Mouse (Mus musculus) brain, embryonic 14.5 days (tissue): ENCODE measurements around the gene Nek6. TPM values are rescaled to one million over a fixed set of nuclear protein-coding genes. Genes with fewer than 3 reads are reported as not detected.

Source experiments
- DNase-seq: peaks from one replicate; pipeline ENCODE4 v3.0.0-alpha.2; 2011; ENCODE audit warnings: low read depth
- CTCF ChIP-seq: fragments of 200-500 bp; IDR thresholded peaks from 2 replicates; pipeline ENCODE4 v1.5.1; 2012; ENCODE audit warnings: inconsistent platforms, mild to moderate bottlenecking, moderate library complexity, borderline replicate concordance; ENCODE audit not compliant: insufficient read depth, insufficient read length; ENCODE audit errors: extremely low read depth
- POLR2A ChIP-seq: fragments of 200-500 bp; IDR thresholded peaks from 2 replicates; pipeline ENCODE4 v1.6.1; 2012; ENCODE audit warnings: mild to moderate bottlenecking, inconsistent platforms, borderline replicate concordance; ENCODE audit not compliant: poor library complexity, insufficient read depth, insufficient read length, severe bottlenecking; ENCODE audit errors: extremely low read depth
- polyA plus RNA-seq: library from polyadenylated mRNA; depleted of rRNA; stranded (reverse); fragments of >200 nt; gene quantifications from 2 replicates; pipeline ENCODE4 v1.2.3, GENCODE M21; 2012

The Nek6 gene
- polyA plus RNA-seq, 1 experiment = 41.8 TPM

DNA sequence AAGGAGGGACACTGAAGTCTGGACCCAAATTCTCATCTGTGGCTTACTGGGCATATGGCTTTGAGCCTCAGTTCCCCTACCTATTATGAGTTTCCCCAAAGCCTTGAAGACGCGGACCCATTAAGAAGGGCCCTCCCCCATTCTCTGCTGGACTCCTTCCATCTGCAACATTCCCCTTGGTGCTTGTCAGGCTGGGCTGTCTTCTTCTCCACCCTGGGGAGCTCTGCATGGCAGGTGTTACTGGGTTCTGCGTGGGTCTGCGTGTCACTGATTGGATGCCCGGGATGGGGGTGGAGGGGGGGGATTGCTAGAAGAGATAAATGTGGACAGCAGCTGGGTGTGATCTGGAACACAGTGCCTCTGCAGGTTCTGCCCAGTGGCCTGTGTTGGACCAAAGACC lies 35.3 kb downstream of the Nek6 start:
- TF ChIP-seq CTCF (no peak), POLR2A (no peak)
- no peak for DNase-seq

DNA sequence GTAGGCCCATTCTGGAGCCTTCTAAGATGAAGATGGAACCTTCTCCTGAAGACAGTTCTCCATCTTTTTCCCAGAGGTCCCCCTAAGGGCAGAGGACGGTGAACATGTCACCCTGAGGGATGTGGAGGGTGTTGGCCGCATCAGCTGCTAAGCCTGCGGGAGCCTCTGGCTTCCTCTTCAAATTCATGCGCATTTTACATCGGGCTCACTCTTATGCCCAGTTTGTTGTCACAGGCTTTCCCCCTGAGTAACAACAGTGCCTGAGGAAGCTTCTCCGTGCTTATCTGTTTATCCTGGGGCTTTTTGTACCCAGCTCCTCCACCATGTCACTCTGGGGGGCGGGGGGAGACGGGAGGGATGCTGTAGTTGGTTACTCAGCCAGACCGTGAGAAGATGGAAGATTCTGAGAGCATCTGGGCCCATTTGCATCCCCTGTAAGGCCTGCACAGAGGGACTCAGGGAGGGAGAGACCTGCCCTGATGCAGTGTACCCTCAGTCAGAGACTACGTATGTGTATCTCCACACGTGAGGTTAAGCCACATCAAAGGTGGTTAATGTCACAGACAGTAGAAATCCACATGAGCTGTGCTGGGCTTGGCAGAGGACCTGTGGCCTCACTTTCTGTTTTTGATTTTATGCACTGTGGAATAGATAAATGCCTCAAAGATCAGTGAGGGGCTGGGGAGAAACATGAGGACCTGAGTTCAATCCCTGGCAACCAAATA lies 36.5 kb downstream of the Nek6 start:
- no peak for TF ChIP-seq CTCF
- no peak for TF ChIP-seq POLR2A
- peak; percentile 43 for DNase-seq

DNA sequence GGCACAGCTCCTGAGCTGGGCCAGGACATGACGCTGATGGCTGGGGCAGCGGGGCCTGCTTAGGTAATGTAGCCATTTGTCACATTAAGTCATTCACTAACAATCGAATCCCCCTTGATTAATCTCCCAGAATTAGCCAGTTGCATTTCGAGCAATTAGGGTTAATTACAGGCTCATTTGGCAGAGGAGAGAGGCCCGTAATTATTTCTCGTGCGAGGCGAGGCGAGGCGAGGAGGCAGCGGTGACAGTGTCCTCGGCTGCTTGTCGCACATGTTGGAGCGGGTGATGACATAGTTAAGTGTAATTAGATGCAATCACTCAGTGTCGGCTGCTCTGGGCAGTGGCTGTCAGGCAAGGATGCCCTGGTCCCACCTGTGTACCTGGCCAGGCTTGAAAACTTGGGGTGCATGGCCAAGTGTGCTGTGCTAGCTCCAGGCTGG lies 40.6 kb downstream of the Nek6 start:
- TF ChIP-seq POLR2A = no peak
- TF ChIP-seq CTCF = no peak
- peak; percentile 92 for DNase-seq

DNA sequence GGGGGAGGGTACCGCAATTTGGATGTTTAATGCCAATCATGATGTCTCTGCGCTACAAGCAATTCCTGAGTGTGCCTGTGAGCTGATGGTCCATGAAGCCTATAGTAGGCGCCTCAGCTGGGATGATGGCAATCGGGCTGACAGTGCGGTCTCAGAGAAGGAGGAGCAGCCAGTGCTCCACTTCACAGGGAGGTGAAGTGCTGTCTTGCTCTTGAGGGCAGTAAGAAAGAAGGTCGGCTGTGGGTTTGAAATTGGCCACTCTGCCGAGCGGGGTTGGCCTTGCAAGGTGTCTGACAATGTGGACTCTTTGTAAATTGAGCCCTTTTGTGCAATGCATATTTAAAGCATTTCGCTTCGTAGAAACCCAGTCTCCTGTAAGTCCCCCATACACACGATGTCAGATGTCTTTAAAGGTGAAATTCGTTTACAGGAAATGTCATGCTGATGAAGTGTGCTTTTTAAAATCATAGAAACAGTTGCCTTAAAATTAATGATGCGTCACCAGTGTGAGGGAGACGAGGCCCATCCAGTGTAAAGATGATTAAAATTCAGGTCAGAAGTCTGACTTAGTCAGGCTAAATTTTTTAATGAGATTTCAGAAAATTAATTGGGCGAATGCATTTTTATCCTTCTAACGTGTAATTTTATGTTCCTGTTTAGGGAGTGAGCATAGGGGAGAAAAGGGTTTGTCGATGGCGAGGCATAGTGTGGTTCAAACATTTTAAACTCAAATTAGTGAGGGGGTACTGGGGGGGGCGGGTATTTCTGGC lies 43.0 kb downstream of the Nek6 start:
- TF ChIP-seq CTCF (no peak), POLR2A (no peak)
- DNase-seq = peak; percentile 52

DNA sequence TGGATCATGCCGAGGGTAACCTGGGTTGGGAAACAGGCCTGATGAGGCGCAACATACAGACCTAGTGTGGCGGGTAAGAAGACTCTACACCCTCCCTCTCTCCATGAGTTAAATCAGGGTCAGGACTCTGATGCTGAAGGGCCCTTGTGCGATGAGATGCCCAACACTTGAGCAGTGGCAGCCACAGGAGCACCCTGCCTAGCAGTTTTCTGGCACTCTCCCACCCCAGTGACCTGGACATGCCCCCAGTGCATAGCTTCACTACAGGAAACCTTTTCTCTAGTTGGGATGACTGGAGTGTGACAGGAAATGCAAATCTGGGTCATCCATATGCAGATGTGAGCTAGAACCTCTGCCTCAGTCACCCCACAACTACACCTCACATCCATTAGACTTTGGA lies 44.2 kb downstream of the Nek6 start:
- TF ChIP-seq POLR2A (no peak), CTCF (no peak)
- DNase-seq = no peak

DNA sequence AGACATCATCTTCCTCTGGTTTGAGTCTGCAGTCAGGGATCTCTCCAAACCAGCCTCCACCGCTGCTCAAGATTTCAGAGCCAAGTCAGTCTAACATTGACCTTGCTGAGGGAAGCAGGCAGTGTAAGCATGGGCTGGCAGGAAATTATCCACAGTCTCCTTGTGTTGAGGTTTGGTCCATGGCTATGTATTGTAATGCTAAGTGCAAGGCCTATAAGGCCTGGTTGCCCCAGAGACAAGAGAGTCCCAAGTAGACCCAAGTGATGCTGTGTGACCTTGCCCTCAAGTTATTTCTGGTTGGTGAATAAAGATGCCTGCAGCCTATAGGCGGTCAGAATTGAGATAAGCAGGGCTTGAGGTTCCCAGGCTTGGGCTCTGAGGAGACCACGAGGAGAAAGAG lies 45.3 kb downstream of the Nek6 start:
- DNase-seq = no peak
- TF ChIP-seq POLR2A = no peak
- TF ChIP-seq CTCF = no peak

DNA sequence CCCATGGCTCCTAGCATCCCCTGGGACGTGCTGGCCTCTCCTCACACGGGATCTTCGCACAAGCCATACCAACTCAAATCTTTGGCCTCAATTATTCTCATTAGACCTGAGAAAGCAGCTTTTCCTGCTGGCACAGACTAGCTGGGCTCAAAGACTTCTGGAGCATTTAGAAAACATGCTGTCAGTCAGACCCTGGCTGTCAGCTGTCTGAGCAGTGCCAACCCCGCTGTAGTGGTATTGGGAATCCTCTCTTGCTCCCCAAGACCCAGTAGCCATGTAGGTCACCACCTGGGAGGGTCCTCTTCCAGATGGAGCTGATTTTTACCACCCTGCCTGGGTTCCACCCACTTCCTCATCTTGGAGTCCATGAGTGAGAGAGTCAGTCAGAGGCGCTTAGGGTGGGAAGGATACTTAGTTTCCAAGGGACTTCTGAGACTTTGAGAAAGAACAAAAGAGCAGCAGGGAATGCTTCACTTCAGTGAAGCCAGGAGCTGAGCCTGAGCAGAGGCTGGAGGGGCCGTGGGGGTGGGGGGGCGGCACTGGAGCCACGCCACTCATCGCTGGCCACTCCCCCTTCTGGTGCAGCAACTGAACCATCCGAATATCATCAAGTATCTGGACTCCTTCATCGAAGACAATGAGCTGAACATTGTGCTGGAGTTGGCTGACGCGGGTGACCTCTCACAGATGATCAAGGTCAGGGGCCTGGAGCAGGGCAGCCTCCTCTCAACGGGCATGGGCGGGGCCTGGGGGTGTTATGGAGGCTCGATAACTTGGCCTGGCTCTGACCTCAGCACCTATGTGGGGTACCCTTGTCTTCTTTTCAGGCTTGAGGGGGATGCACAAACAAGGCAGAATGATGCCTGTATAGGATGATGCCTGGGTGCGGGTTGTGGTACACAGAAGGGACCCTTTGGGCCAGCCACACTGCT lies 49.1 kb downstream of the Nek6 start:
- DNase-seq = peak; percentile 57
- TF ChIP-seq POLR2A (no peak), CTCF (no peak)

DNA sequence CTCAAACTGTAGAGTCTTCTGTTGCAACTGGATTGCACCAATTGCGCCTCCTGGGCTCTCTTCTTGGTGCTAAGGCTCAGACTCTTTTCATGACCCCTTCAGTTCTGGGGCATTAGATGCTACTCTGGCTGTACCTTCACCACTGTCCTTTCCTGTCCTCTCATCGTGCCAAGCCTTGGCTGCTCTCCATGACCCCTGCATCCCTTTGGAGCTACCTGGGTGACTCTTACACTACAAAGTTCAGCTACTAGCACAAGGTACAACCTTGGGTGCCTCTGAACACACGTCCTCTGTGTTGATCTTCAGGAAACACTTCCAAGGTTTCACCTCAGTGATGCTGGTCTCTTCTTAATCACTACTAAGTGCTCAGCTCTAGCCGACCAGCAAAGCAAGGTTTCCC lies 51.2 kb downstream of the Nek6 start:
- TF ChIP-seq POLR2A (no peak), CTCF (no peak)
- DNase-seq = no peak

DNA sequence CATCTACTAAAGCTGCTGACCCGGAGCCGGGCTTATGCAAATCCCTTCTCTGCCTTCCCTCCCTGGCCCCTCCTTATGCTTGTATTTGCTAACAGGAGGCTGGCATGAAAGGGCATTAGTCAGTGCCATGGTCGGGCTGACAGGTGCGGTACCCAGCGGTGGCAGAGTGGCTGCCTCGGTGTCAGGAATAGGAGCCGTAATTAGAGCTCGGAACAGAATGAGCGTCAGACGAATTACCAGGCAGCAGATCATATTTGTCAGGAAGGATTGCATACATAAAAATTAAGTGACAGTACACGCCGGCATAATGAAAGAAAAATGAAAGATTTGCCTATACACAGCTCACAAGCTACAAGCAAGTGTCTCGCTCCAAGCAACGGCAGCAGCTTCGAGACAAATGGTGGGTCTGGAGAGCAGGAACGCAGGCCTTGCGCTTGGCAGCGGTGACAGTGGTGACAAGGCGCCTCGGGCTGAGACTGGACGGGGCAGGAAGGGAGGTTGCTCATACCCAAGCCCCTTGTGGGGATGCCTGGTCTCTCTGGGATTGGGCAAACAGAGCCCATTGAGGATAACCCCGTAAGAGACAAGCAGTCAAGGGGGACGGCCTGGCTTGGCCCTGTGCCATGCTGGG lies 60.6 kb downstream of the Nek6 start:
- no peak for TF ChIP-seq POLR2A
- TF ChIP-seq CTCF = no peak

DNA sequence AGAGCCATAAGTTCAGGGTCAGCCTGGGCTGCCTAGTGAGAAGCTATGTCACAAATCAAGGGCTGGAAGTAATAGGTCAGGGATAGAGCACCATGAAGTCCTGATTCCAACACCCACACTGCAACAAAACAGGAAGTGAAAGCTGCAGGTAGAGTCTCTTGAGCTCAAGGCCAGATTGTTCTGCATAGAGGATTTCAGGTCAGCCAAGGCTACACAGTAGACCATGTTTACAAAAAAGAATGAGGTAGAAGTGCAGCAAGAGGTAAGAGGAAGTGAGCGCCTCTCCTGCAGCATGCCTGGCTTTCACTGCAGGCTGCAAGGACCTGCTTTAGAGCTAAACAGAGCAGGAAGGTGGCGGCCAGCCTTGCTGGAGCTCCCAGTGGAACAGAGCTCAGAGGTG lies 63.3 kb downstream of the Nek6 start:
- TF ChIP-seq POLR2A = no peak
- TF ChIP-seq CTCF = no peak
- no peak for DNase-seq

More for the DNA sequence above, 60.6 kb downstream of the Nek6 start:
- DNase-seq = peak; percentile 75

DNA sequence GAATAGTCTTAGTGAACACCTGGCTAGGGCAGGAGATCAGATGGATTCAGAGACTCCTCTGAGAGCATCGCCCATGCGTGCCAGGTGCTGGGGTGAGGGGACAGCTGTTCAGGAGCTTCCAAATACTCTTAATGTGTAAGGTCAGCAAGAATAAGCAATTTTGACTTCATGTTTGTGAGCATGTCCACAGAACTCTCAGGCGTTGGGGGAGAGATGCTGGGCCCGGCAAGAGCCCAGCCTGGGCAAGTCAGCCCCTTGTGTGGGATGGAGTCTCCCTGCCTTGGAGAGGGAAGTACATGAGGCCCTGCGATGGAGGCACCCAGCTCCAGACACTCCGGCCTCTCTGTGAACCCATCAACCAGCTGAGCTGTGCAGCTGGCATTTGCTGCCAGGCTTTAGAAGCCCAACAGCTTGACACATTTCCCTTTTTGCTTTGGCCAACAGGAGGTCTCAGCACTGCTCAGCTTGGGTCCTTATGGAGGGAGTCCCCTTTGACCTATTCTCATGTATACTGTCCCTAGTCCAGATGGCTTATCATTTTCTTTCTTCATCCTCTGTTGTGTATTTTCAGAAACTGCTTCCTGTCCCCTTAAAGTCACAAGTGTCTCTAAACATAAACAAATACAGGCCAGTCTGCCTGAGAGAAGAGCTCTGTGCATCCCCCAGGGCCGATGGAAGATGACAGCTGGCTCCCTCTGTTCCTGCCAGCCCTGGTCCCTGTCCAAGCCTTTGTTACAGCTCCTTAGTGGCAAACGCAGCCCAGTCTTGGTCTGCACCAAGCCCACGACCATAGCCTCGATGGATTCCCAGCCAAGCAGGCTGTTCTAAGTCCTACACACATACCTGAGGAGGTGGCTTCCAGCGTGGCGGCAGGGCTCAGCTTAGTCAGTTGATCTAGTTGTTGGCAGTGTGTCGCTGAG lies 67.4 kb downstream of the Nek6 start:
- DNase-seq = peak; percentile 82
- no peak for TF ChIP-seq POLR2A
- no peak for TF ChIP-seq CTCF
